Mouse (Mus musculus) large intestine, adult 2 months (tissue): ENCODE measurements around the gene Aqp1. TPM values are rescaled to one million over a fixed set of nuclear protein-coding genes. Genes with fewer than 3 reads are reported as not detected.

Experiments used
- DNase-seq: peaks from one replicate; pipeline ENCODE4 v3.0.0-alpha.2; 2012; ENCODE audit warnings: low read depth, low spot score
- WGBS: fragments of 180-500 bp; shearing (Covaris S2); methylation state at CpG from one replicate; pipeline ENCODE4 v1.1.7; 2018; 5-methylcytosine and 5-hydroxymethylcytosine counted together
- polyA plus RNA-seq: library from polyadenylated mRNA; depleted of rRNA; stranded (reverse); fragments of >200 nt; gene quantifications from 2 replicates; pipeline ENCODE4 v1.2.3, GENCODE M21; 2012

Gene Aqp1
- polyA plus RNA-seq, 1 experiment: 168 TPM

DNA sequence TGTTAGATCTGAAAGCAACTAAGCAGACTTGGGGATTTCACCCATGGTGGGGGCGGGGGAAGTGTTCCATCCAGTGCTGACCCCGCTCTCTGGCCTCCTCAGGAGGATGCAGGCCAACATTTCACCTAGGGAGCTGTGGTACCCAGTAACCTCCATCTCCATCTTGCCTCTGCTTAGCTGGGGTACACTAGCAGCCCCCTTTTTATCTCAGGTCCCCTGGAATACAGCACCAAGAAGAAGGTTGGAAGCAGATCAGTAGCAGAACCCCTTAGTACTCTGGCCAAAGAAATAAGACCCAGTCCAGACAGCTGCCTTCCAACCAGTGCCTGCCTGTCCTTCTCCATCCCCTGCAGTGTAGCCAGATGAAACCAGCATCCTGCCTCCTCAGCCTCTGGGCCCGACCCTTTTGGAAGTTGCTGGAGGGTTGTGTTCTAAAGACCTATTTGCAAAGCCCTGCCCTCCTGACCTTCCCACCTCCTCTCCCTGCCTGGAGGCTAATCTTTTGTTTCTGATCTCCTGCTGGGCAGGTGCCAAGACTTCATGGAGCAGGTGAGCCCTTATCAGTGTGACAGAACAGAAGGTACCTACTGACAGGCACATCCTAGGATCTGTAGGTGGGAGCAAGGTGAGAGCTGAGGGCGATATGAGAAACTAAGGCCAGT is 18.4 kb downstream of the Aqp1 start:
- 56% methylated on average over 4 of the region's 4 CpGs for WGBS
- no peak for DNase-seq

DNA sequence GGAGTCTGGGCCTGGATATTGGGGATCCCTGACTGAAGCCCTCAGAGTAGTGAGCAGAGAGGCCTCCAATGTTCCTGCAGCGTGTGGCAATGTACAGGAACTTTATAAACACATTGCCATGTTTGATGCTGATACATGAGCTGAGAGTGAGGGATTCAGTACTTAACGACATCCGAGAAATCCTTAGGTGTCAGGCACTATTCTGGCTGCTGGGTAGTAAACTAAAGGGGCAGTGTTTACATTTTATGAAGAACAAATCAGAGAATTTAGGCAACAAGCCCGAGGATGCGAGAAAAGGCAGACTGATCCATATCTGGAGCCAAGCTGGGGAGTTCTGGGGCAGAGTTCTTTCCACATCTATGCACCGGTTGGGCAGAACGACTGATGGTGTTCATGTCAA is 19.3 kb downstream of the Aqp1 start:
- no peak for DNase-seq
- WGBS: 46% methylated on average over 7 of the region's 7 CpGs

DNA sequence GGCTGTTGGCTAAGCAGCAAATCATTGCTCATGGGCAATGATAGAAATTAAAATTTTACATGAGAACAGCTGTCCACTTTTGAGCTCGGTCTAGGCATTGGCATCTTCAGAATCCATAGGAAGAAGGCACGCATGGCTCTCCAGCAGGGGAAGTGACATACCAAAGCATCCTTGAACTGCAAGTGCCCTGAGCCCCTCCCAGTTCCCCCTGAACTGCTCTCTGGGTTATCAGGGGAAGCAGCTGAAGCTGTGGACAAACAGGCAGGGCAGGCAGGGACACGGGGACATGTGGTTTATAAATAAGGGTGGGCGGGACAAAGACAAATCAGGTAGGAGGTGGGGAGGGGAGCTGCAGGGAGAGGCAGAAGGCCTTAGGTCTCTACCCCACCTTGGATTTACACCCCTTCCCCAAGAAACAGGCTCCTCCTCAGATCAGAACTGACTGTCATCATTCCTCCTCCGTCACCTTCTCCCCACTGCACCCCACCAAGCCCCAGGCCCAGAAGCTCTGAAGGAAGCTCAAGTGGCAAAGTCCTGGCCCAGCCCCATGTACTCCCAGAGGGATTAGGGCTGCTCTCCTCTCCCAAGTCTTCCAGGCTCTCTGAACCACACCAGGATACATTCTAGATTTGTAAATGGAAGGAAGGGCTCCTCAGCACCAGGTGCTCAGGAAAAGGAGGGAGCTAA is 19.9 kb downstream of the Aqp1 start:
- WGBS: 25% methylated on average over 5 of the region's 5 CpGs
- no peak for DNase-seq

DNA sequence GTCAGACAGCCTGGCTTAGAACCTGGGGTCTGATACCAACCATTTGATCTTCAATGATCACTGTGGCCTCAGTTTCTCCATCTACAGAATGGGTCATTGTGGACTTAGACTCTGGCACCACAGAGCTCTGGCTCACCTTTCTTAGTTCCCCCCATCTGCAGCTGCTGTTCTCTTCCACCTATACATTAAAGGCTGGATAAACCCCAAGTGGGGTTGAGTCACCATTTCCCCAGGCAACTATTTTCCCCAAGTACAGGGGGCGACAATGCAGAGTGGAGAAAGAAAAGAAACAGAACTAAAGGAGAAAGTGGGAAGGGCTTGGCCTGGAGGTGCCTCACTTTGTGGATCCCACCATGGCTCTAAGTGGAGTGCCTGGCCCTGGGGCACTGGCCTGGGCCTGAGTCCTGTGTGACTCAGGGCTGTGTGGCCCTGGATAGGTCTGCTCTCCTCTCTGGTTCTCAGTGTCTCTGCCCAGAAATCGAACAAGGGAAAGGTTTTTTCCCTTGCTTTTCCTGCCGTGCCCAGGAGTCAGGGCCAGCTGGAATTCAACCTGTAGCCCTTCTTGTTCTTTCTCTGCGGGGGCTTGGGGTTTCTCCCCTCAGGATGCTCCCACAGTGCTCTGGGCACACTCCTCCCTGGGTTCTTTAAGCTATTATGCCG is 20.9 kb downstream of the Aqp1 start:
- 27% methylated on average over 5 of the region's 5 CpGs for WGBS
- no peak for DNase-seq

DNA sequence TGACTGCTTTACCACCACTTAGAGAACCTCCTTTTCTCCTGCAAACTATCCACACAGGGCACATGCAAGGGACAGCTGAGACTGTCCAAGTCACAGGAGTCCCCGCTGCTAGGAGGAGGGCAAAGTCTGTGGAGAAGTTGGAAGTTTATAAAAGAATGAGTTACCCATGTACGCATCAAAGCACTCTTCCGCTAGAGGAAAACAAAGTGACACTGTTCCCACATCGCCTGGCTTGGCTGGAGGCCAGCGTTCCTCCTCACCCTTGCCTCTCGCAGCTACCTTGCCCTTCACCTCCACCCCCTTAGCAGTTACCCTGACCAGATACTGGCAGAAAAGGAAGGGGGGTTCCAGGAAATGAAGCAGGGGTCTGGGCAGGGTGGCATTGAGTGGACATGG is 21.4 kb downstream of the Aqp1 start:
- DNase-seq: peak; percentile 66
- WGBS: 19% methylated on average over 6 of the region's 6 CpGs

DNA sequence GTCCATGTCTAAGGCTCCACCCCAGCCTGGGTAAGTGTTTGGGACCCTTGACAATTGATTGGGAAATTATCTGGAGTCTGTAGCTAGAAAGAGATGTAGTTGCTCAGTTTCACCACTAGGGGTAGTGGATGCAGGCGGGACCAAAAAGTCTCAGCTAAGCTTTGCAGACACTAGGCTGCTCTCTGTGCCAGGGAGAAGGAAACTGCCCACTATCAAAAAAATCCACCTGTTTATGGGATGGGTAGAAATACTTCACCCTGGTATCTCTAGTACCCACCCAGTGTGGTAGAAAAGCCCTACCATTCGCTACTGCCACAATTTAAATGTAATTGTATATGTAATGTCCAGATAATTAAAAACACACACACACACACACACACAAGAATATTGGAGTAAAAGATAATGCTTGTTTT is 22.5 kb downstream of the Aqp1 start:
- 14% methylated on average over 2 of the region's 2 CpGs for WGBS
- DNase-seq: no peak

DNA sequence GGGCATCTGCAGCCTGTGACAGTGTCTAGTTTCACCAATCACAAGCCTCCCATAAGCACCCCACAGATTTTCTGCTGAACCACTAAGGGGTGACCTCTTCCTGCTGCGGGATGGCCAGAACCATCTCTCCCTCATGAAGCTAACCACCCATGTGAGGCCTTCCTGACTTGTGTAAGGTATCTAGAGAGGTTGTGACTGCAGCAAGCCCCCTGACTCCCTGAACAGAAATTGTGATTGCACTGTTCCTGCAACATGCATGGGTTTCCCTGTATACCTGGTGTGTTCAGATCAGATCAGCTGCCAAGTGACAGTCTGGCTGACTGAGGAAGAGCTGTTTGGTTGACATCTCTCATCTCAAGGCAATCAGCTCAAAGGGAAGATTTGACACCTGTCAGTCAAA is 26.4 kb downstream of the Aqp1 start:
- DNase-seq: no peak
- 94% methylated on average over 1 of the region's 1 CpGs for WGBS

DNA sequence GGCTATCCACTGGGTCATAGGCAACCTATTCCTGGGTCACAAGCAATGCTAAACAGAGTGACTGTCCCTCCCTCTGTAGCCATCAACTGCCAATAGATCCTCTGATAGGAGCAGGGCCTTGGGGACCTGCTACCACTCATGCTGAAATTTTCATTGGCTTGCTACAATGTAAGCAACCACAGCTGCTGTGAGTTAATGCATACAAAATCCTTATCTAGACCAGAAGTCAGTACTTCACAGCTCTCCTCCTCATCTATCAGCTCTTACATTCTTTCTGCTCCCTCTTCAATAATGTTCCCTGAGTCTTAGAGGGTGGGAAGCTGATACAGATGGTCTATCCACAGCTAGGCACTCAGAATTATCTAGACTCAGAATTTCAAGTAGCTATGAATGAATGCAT is 30.9 kb downstream of the Aqp1 start:
- no peak for DNase-seq

DNA sequence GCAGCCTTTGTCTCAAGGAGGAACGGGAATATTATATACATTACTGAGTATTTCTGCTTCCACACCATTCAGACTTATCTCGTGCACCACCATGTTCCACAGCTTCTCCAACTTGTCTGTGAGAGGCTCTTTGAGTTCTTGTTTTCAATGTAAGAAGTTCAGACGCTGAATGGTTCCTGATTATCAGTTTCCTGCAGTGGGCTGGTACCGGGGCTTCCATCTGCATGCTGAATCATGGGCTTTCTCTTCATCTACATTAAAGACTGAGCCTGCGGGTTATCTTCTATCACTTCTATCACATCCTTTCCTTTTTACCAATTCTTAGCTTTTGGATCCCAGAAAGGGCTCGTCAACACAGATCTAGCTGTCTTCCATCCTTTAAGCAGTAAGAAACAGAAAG is 34.6 kb downstream of the Aqp1 start:
- WGBS: 83% methylated on average over 6 of the region's 6 CpGs
- no peak for DNase-seq

DNA sequence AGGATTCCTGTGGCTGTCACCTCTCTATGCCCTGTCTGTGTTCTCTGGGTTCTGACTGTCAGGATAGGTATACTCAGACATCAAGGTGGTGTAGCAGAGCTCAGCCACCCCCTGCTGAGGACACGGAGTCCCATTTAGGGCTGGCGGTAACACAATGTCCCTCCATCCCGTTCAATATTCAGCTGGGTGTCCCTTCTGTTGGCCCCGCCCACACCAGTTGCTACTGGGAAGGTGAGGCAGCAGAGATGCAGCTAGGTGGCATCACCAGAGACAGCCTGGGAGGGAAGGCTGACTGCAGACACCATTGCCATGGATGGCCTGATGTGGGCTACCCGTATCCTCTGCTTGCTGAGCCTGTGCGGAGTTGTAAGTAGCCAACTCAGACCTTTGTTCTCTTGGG is 39.8 kb downstream of the Aqp1 start, which contains the start of gene Ghrhr:
Ghrhr (plus strand) TSS at position 220 of the 400 bp plus-strand sequence.
- 88% methylated on average over 6 of the region's 6 CpGs for WGBS
- DNase-seq: no peak

DNA sequence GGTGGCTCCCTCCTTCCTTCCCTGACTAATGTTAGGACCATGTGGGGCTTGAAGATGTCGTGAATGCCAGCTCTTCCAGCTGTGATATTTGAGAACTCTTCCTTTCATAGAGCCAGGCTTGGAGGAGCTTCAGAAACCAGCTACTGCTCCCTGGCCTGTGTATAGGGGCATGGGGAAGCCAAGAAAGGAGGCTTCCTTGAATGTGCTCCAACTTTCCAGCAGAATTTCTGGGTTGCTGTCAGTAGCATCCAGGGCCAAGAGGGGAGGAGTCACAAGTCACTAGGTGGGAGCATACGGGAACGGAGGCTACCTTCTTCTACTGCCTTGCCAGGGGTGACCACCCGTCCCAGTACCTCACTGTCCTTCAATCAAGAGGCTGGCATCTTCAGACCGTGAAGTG is 40.3 kb downstream of the Aqp1 start:
- WGBS: 61% methylated on average over 5 of the region's 5 CpGs
- DNase-seq: no peak

DNA sequence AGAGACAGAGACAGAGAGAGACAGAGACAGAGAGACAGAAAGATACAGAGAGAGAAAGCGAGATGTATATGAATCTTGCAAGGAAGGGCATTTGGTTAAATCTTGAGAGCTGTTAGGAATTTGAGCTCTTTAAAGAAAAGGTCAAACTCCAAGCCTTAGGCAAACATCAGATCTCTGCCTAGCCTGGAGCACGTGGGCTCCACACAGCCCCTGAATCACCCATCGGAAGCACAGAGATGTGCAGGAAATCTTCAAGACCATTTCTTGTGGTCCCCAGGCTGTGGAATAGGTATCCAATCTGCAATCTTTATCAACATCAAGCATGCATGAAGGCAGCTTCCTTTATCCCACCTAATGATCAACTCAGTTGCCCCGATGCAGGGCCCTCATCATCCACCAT is 41.2 kb downstream of the Aqp1 start:
- WGBS: 43% methylated on average over 4 of the region's 4 CpGs
- DNase-seq: no peak

DNA sequence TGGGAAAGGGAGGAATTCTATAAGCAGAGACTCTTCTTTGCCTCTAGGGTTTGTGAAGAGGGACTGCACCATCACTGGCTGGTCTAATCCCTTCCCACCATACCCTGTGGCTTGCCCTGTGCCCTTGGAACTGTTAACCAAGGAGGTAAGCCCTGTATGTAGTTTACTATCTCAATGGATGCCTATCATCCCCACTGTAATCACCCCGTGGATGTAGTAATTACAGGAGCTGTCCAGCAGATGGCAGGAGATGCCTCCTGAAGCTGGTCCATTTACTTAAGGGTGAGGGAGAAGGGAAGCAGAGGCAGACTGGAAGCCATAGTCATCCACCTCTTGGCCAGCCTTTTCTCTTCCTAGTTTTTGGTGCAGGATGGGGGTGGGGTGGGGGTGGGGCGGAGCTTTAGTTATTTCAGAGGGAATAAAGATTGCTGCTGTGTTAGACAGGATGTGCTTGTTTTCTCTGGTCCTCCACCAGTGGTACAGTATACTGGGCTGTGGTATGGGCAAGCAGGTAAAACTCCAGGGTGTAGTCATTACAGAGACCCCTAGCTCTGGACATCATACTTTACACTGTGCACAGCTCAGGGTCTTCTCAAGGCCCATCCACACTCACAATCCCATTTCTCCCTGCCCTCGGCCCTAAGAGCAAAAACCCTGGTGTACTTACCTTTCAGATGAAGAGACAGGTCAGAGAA is 43.6 kb downstream of the Aqp1 start:
- 70% methylated on average over 3 of the region's 3 CpGs for WGBS
- DNase-seq: no peak

DNA sequence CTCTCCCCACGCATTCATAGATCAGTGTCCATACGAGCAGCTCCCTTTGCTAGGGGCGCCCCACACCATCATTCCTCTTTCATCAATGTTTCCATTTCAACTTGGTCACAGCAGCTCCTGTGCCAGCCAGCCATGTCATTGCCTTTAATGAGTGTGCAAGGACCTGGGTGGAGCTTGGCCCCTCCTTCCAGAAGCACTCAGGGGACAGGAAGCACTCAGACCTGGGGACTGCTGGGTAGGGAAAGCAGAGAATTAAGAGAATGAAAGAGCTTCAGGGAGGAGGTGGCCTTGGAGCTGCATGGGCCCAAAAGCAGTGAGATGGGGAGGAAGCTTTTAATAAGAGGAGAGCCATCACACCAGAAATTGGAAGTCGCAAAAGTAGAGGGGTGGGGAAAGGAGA is 45.7 kb downstream of the Aqp1 start:
- no peak for DNase-seq
- WGBS: 90% methylated on average over 4 of the region's 4 CpGs

DNA sequence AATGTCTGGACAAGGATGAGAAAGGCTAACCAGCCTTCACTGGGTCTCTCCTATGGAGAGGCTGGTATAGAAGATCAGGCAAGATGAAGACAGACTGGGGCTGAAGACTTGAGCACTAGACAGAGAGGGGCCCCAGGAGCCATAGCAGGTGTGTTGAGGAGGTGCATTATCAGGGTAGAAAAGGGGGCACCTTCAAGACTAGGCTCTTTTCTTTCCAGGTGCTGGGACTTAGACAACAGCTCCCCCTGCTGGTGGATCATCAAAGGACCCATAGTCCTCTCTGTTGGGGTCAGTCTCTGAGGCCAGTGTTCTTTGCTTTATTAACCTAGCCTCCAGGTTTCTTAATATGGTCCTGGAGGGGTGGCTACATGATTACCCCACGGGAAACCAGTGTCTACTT is 47.7 kb downstream of the Aqp1 start:
- no peak for DNase-seq
- WGBS: 6% methylated on average over 1 of the region's 1 CpGs

DNA sequence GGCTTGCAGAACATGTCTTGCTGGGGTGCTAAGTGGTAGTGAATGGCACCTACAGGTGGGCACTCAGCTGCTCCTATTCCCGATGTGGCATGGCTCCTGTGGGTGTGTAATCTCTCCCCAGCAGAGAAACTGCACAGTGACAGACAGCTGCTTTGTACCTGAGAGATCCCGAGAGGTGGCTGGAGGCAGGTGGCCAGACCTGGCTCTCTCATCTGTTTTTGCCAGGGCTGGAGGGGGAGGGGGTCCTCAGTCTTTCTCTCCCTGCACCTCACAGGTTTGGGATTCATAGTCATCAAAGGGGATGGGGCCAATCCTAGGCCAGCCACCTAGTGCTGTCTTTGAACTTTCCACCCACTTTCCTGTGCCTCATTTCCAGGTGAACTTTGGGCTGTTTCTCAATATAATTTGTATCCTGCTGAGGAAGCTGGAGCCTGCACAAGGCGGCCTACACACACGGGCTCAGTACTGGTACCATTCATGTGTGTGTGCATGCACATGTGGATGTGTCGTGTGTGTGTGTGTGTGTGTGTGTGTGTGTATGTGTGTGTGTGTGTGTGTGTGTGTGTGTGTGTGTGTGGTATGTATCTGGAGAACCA is 48.2 kb downstream of the Aqp1 start:
- no peak for DNase-seq

DNA sequence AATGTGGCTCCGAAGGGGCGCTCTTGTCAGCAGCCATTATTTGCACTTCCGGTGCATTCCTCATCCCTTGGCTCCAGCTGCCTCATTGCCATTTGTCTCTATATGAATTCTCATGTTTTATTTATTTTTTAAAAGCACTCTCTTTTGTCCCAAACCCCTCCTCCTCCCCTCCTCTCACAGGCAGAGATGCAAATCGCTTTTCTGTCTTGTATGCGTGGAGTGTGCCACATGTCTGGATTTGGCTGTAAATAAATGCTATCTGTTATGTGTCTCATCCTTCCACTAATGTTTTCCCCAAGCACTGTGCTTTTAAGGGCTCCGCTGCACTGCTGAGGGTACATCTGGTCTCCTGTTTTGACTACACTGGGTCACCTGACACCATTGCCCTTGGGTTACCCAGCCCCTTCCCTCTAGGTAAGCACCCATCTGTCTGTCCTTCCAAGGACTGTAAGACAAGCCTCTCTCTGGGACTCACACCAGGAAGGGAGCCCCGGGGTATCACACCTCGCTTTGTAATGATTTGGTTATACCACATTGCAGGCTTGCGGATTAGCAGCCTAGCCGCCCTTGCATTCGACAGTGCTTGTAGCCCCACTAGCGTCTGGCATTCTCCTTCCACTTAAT is 52.4 kb downstream of the Aqp1 start:
- no peak for DNase-seq
- 64% methylated on average over 12 of the region's 12 CpGs for WGBS

More for the DNA sequence above, 48.2 kb downstream of the Aqp1 start:
- WGBS: 41% methylated on average over 5 of the region's 5 CpGs

DNA sequence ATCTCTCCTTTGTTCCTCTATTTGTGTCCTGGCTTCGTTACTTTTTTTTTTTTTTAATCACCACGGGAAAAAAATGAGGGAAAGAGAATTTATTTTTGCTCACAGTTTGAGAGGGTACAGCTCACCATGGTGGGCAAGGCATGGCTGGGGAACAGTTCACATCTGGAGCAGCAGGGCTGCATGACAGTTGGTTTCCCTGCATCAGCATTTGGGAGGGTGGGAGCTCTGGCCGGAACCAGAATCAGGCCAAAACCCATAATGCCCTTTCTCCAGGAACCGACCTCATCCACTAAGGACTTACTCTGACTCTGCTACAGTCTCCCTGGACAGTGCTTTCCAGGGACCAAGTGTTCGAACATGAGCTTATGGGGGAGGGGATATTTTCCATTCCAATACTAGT is 53.1 kb downstream of the Aqp1 start:
- no peak for DNase-seq
- WGBS: 51% methylated on average over 5 of the region's 5 CpGs

DNA sequence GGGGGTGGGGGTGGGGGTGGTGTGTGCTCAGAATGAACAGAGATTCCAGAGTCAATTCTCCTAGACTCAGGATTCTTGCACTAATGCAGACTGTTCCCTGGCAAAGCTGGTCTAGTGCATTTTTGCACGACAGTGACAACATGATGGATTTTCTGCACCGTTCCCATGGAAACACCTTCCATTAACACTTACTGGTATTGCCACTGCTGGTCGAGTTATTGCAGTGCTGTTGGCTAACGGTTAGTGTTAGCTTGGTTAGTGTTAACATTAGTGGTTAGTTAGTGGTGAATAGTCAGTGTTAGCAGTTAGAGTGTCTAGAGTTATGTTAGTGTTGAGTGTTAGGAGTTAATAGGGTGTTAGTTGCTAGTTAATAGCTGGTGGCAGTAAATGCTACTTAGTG is 55.6 kb downstream of the Aqp1 start:
- WGBS: 37% methylated on average over 4 of the region's 4 CpGs
- no peak for DNase-seq

DNA sequence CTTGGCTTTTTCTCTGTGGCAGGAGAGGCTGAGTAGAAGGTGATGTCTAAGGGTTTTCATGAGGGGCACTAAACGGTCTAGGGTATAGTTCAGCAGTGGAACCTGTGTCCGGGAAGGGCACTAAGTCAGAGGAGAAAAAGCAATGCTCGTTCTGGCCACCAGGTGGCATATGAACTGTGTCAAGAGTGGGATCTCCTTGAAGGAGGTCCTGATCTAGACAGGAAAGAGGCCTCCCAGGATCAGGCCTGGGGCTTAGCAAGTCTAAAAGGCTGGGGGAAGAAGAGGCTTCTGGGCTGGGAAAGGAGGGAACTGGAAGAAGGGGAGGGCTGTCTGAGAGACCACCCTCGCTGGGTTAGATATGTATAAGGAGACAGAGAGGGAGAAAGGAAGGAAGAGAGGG is 56.2 kb downstream of the Aqp1 start:
- 14% methylated on average over 4 of the region's 4 CpGs for WGBS
- DNase-seq: no peak
